Mouse (Mus musculus): ENCODE measurements at regions not wholly inside any gene's neighbourhood (a gene's known extent, or its start where the extent isn't known, plus 50 kb on each side); places are given as distances from the start of the nearest gene placed in this dataset.

DNA sequence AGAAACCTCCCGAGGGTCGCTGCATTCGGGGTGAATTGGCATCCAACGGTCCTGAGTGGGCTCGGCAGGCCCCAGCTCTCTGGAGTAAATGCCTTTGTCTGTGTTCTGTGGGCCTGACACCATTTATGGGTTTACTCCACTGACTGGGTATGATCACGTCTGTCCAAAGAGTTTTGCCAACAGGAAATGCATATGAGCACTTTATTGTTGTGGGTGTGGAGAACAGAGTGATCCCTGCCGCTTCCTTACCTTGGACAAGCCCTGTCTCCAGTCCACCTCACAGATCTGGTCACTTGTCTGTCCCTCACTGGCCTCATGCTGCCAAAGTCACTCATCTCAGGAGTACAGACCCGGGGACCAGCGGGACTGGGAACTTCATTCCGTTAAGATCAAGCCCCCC is 91.6 kb upstream of the Haao start:
- 88% methylated on average over 10 of the region's 10 CpGs for WGBS

DNA sequence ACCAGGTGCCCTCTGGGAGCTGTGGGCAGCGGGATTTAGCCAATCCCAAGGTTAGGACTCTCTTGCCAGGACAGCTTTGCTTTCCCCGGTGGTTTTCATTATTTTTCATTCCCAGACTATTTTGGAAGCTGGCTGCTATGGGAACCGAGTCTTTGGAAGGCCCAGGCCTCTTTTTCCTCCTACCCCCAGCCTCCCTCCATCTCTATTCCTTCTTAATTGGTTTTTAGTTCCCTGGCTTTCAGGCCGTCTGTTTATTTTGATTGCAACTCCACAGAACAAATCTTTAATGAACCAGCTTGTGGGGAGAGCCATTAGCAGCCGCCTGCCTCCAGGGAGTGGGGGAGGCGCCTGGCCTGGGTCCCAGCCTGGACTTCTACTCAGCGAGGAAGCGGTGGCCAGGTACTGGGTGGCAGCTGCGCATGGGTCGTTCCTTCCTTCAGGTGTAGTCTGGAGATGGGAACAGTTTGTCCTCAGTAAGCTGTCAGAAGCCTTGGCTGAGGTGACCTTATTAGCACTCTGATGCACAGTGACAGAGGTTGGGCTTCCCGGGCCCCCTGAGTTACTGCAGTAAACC is 91.0 kb upstream of the Haao start:
- peaks cover 4% of the 10 kb centered on the region; the same call in 1 of the 2 replicates for H3K4me1 ChIP-seq (ENCODE audit: control insufficient read depth, insufficient read depth, low read length)
- TF ChIP-seq POLR2A (IDR thresholded peaks at IDR 0.05; ENCODE audit: borderline replicate concordance, control insufficient read depth, low read depth, low read length) (no peak), CTCF (IDR thresholded peaks at IDR 0.05; ENCODE audit: control insufficient read depth, insufficient read depth, low read length) (no peak)
- 74% methylated on average over 11 of the region's 11 CpGs for WGBS
- no peak overlapping the region for H3K4me3 ChIP-seq (replicated peaks; ENCODE audit: control insufficient read depth, low read depth, low read length)
- no peak overlapping the region for H3K27ac ChIP-seq (ENCODE audit: control insufficient read depth, insufficient read depth, low read depth, low read length, poor library complexity)

More for the DNA sequence above, 91.6 kb upstream of the Haao start:
- H3K4me3 ChIP-seq (replicated peaks; ENCODE audit: control insufficient read depth, low read depth, low read length): no peak overlapping the region
- H3K27ac ChIP-seq (ENCODE audit: control insufficient read depth, insufficient read depth, low read depth, low read length, poor library complexity): no peak overlapping the region
- TF ChIP-seq POLR2A (IDR thresholded peaks at IDR 0.05; ENCODE audit: borderline replicate concordance, control insufficient read depth, low read depth, low read length) (no peak), CTCF (IDR thresholded peaks at IDR 0.05; ENCODE audit: control insufficient read depth, insufficient read depth, low read length) (no peak)
- peaks cover 4% of the 10 kb centered on the region; the same call in 1 of the 2 replicates for H3K4me1 ChIP-seq (ENCODE audit: control insufficient read depth, insufficient read depth, low read length)

DNA sequence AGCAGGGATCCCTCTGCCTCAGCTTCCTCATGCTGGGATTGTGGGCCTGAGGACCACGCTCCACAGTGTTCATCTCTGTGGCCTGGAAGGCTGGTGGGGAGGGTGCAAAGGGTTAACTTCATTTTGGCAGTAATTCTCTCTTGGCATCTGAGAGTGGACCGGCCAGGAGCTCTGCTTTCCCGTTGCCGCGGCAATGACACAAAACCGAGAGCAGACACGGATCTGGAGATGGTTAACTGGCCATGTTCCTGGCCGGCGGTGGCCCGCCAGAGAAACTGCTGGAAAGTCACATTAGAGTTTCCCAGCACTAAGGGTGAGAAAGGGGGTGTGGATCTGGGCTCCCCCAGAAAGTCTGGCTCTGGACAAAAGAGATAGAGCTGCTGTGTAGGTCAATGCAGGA is 89.8 kb upstream of the Haao start:
- H3K27ac ChIP-seq (ENCODE audit: control insufficient read depth, insufficient read depth, low read depth, low read length, poor library complexity): no peak overlapping the region
- TF ChIP-seq CTCF (IDR thresholded peaks at IDR 0.05; ENCODE audit: control insufficient read depth, insufficient read depth, low read length): no peak
- TF ChIP-seq POLR2A (IDR thresholded peaks at IDR 0.05; ENCODE audit: borderline replicate concordance, control insufficient read depth, low read depth, low read length): no peak
- 82% methylated on average over 10 of the region's 10 CpGs for WGBS
- no peak overlapping the region for H3K4me3 ChIP-seq (replicated peaks; ENCODE audit: control insufficient read depth, low read depth, low read length)
- peaks cover 4% of the 10 kb centered on the region; the same call in 1 of the 2 replicates for H3K4me1 ChIP-seq (ENCODE audit: control insufficient read depth, insufficient read depth, low read length)

DNA sequence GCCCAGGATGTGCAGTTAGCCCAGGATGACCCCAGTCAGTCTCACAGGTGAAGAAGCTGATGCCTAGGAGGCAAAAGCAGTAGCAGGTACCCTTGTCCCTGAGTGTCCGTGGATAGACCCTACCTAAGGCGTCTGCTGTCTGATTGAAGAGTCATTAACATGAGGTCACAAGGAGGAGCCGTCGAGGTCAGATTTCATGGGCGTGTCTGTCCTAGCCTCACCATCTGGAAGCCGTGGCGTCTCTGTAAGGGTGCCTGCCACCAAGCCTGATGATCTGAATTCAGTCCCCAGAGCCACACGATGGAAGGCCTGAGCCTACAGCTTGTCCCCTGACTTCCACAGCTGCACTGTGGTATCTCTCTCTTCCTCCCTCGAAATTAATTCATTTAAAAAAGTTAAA is 88.9 kb upstream of the Haao start:
- H3K4me3 ChIP-seq (replicated peaks; ENCODE audit: control insufficient read depth, low read depth, low read length): no peak overlapping the region
- H3K4me1 ChIP-seq (ENCODE audit: control insufficient read depth, insufficient read depth, low read length): peaks cover 4% of the 10 kb centered on the region; the same call in 1 of the 2 replicates
- WGBS: 55% methylated on average over 9 of the region's 9 CpGs
- H3K27ac ChIP-seq (ENCODE audit: control insufficient read depth, insufficient read depth, low read depth, low read length, poor library complexity): no peak overlapping the region
- TF ChIP-seq POLR2A (IDR thresholded peaks at IDR 0.05; ENCODE audit: borderline replicate concordance, control insufficient read depth, low read depth, low read length): no peak
- TF ChIP-seq CTCF (IDR thresholded peaks at IDR 0.05; ENCODE audit: control insufficient read depth, insufficient read depth, low read length): no peak

DNA sequence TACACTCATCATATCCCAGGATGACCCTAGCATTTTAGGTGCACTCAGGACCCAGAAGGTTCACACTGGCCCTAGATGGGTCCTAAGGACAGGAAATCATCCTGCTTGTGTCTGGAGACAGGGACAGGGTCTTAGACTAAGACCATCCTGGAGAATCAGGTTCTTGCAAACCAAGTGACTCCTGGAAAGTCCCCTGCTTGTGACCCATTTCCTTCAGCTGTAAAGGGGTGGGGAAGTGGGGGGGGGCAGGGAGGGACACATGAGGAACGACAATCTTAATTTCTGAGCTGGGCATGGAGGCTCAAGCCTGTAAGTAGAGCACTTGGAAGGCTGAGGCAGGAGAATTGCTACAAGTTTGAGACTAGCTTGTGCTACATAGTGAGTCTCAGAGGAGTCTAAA is 88.2 kb upstream of the Haao start:
- Histone ChIP-seq H3K27ac (ENCODE audit: control insufficient read depth, insufficient read depth, low read depth, low read length, poor library complexity) (no peak overlapping the region), H3K4me1 (ENCODE audit: control insufficient read depth, insufficient read depth, low read length) (peaks cover 4% of the 10 kb centered on the region; the same call in 1 of the 2 replicates), H3K4me3 (replicated peaks; ENCODE audit: control insufficient read depth, low read depth, low read length) (no peak overlapping the region)
- no peak for TF ChIP-seq CTCF (IDR thresholded peaks at IDR 0.05; ENCODE audit: control insufficient read depth, insufficient read depth, low read length)
- TF ChIP-seq POLR2A (IDR thresholded peaks at IDR 0.05; ENCODE audit: borderline replicate concordance, control insufficient read depth, low read depth, low read length): no peak
- WGBS: 6% methylated on average over 1 of the region's 1 CpGs

DNA sequence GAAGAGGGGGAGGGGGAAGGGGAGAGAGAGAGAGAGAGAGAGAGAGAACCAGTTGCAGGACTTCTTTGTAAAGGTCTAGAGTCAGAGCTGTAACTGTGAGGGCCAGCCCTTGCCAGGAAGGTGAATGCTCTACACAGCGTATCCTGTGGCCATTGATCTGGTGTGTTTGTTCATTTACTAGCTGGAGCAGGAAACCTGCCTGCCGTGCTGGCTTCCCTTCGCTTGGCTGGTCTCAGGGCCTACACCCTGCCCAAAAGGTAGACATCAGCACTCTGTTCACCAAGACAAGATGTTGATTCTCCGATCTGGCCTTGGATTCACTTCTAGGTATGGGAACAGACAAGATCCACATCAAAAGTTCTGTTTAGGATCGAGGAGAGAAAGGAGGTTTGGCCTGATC is 87.5 kb upstream of the Haao start:
- TF ChIP-seq POLR2A (IDR thresholded peaks at IDR 0.05; ENCODE audit: borderline replicate concordance, control insufficient read depth, low read depth, low read length) (no peak), CTCF (IDR thresholded peaks at IDR 0.05; ENCODE audit: control insufficient read depth, insufficient read depth, low read length) (no peak)
- Histone ChIP-seq H3K4me1 (ENCODE audit: control insufficient read depth, insufficient read depth, low read length) (peaks cover 4% of the 10 kb centered on the region; the same call in 1 of the 2 replicates), H3K4me3 (replicated peaks; ENCODE audit: control insufficient read depth, low read depth, low read length) (no peak overlapping the region), H3K27ac (ENCODE audit: control insufficient read depth, insufficient read depth, low read depth, low read length, poor library complexity) (no peak overlapping the region)
- WGBS: 60% methylated on average over 5 of the region's 5 CpGs

DNA sequence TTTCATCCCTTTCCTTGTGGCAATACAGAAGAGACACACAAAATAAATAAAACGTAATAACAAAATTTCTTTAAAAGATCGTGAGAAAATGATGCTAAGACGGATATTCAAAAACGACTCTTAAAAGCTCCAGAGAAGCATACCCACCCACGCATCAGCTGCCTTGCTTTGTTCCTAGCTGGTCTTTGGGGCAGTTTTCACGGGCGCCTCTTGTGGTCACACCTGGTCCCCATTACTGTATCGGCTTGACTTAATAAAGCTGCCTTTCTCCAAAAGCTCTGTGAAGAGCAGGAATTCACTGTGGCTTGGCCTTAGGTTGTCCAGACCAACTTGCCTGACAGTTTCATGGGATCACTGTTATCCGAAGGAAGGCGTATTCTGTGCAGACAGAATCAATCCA is 86.0 kb upstream of the Haao start:
- Histone ChIP-seq H3K27ac (ENCODE audit: control insufficient read depth, insufficient read depth, low read depth, low read length, poor library complexity) (no peak overlapping the region), H3K4me3 (replicated peaks; ENCODE audit: control insufficient read depth, low read depth, low read length) (no peak overlapping the region), H3K4me1 (ENCODE audit: control insufficient read depth, insufficient read depth, low read length) (peaks cover 4% of the 10 kb centered on the region; the same call in 1 of the 2 replicates)
- TF ChIP-seq CTCF (IDR thresholded peaks at IDR 0.05; ENCODE audit: control insufficient read depth, insufficient read depth, low read length) (no peak), POLR2A (IDR thresholded peaks at IDR 0.05; ENCODE audit: borderline replicate concordance, control insufficient read depth, low read depth, low read length) (no peak)
- 76% methylated on average over 10 of the region's 10 CpGs for WGBS

DNA sequence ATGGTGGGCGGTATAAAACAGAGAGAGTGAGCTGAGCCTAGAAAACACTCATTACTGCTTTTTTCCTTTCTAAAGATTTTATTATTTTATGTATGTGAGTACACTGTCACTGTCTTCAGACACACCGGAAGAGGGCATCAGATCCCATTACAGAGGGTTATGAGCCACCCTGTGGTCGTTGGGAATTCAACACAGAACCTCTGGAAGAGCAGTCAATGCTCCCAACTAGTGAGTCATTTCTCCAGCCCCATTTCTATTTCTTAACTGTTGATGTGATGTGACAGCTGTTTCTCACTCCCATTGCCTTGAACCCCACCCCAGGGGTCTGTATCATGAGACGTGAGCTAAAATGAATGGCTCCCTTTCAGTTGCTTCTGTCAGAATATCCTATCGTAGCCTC is 82.6 kb upstream of the Haao start:
- WGBS: 84% methylated on average over 5 of the region's 5 CpGs
- H3K4me3 ChIP-seq (replicated peaks; ENCODE audit: control insufficient read depth, low read depth, low read length): no peak overlapping the region
- no peak overlapping the region for H3K27ac ChIP-seq (ENCODE audit: control insufficient read depth, insufficient read depth, low read depth, low read length, poor library complexity)
- no peaks in the 10 kb centered on the region for H3K4me1 ChIP-seq (ENCODE audit: control insufficient read depth, insufficient read depth, low read length)
- no peak for TF ChIP-seq POLR2A (IDR thresholded peaks at IDR 0.05; ENCODE audit: borderline replicate concordance, control insufficient read depth, low read depth, low read length)
- TF ChIP-seq CTCF (IDR thresholded peaks at IDR 0.05; ENCODE audit: control insufficient read depth, insufficient read depth, low read length): no peak
